Mouse (Mus musculus) activated CD4-positive, CD25-positive, alpha-beta regulatory T cell, adult 4 months (primary cell): ENCODE data around the gene Parp14. TPM values are rescaled to one million over a fixed set of nuclear protein-coding genes. Genes with fewer than 3 reads are reported as not detected.

Experiments
- ATAC-seq: one replicate; pipeline ENCODE4 v1.8.0; 2017
- polyA plus RNA-seq, 2 experiments: library from polyadenylated mRNA; unstranded; fragments of 100-300 nt; shearing (Covaris generic); gene quantifications; one replicate each; pipeline ENCODE4 v1.2.1; 2017

Parp14 gene
- polyA plus RNA-seq, 2 experiments from 2014 or later: 38.7 to 42.6 TPM

GRCm38 (mm10) chr16:35869656-35870055, 1.7 kb downstream of the Parp14 start:
- no peak for ATAC-seq

GRCm38 (mm10) chr16:35869126-35869525, 2.2 kb downstream of the Parp14 start:
- ATAC-seq: peak; percentile 79

GRCm38 (mm10) chr16:35867726-35868125, 3.6 kb downstream of the Parp14 start:
- no peak for ATAC-seq

GRCm38 (mm10) chr16:35862057-35862456, 9.3 kb downstream of the Parp14 start:
- ATAC-seq: no peak

- no peak for ATAC-seq
Measured at GRCm38 (mm10) chr16:35860236-35860635, 11.1 kb downstream of the Parp14 start.

GRCm38 (mm10) chr16:35856766-35857165, 14.6 kb downstream of the Parp14 start:
- no peak for ATAC-seq

GRCm38 (mm10) chr16:35855846-35856245, 15.5 kb downstream of the Parp14 start:
- ATAC-seq: no peak

- ATAC-seq: no peak
Measured at GRCm38 (mm10) chr16:35847138-35847537, 24.2 kb downstream of the Parp14 start.

- ATAC-seq: peak; percentile 47
Measured at GRCm38 (mm10) chr16:35839680-35840079, 31.7 kb downstream of the Parp14 start.

- no peak for ATAC-seq
Measured at GRCm38 (mm10) chr16:35834653-35835052, 36.7 kb downstream of the Parp14 start.

- no peak for ATAC-seq
Measured at GRCm38 (mm10) chr16:35832926-35833325, 38.4 kb downstream of the Parp14 start.

GRCm38 (mm10) chr16:35829999-35830398, 41.3 kb downstream of the Parp14 start:
- no peak for ATAC-seq

- ATAC-seq: peak; percentile 80
Measured at GRCm38 (mm10) chr16:35817255-35818089, 53.9 kb downstream of the Parp14 start.

- no peak for ATAC-seq
Measured at GRCm38 (mm10) chr16:35813119-35813518, 58.2 kb downstream of the Parp14 start.

- ATAC-seq: no peak
Measured at GRCm38 (mm10) chr16:35808838-35809237, 62.5 kb downstream of the Parp14 start.

GRCm38 (mm10) chr16:35807663-35807992, 63.7 kb downstream of the Parp14 start:
- no peak for ATAC-seq

GRCm38 (mm10) chr16:35806973-35807662, 64.2 kb downstream of the Parp14 start:
- ATAC-seq: no peak

GRCm38 (mm10) chr16:35803723-35804122, 67.6 kb downstream of the Parp14 start:
- no peak for ATAC-seq

GRCm38 (mm10) chr16:35802163-35802562, 69.2 kb downstream of the Parp14 start:
- no peak for ATAC-seq

GRCm38 (mm10) chr16:35791962-35792521, 79.3 kb downstream of the Parp14 start:
- ATAC-seq: no peak

- no peak for ATAC-seq
Measured at GRCm38 (mm10) chr16:35788330-35788729, 83.0 kb downstream of the Parp14 start.

- no peak for ATAC-seq
Measured at GRCm38 (mm10) chr16:35787568-35788189, 83.7 kb downstream of the Parp14 start.

- ATAC-seq: no peak
Measured at GRCm38 (mm10) chr16:35787163-35787562, 84.2 kb downstream of the Parp14 start.
